Mouse (Mus musculus) testis, adult 2 months (tissue): ENCODE measurements around the gene Amotl2.

Source experiments
- CTCF ChIP-seq: fragments of 200-500 bp; IDR thresholded peaks from 2 replicates; pipeline ENCODE4 v1.5.1; 2012; ENCODE audit warnings: low read depth, mild to moderate bottlenecking, inconsistent platforms, low read length, moderate library complexity; ENCODE audit not compliant: control insufficient read depth, insufficient read depth, insufficient replicate concordance
- POLR2A ChIP-seq: fragments of 200-500 bp; IDR thresholded peaks from 2 replicates; pipeline ENCODE4 v1.6.1; 2012; ENCODE audit warnings: low read depth, mild to moderate bottlenecking, inconsistent platforms, low read length, moderate library complexity; ENCODE audit not compliant: control insufficient read depth

- TF ChIP-seq CTCF (no peak), POLR2A (no peak)
These were observed 8.5 kb downstream of the Amotl2 start for GRCm38 (mm10) chr9:102724942-102725341.
